Mouse (Mus musculus) kidney, adult 9 months (tissue): ENCODE measurements around the gene Panx2.

Source experiments
- DNase-seq: peaks from one replicate; pipeline ENCODE4 v3.0.0; 2022

Panx2 gene

GRCm38 (mm10) chr15:89059161-89059931, at the start of gene Panx2:
TSS of gene Panx2 (plus strand) at chr15:89059734.
- no peak for DNase-seq

GRCm38 (mm10) chr15:89016722-89017121, 42.8 kb upstream of the Panx2 start:
- DNase-seq, result no peak

DNA sequence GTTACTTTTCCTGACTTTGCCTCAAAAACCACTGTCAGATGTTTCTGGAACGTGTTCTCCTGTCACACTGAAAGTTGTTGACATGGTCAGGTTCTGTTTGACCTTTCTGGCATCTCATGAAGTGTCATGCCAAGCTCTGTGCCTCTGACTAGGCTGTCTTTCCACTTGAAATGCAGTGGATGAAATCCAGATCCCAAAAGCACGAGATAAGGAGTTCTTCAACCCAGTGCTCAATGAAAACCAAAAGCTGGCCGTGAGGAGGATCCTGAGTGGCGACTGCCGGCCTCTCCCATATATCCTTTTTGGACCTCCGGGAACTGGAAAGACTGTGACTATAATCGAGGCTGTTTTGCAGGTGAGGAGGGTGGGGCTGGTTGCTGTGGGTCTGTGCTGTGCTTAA, 39.4 kb upstream of the Panx2 start:
- DNase-seq, result no peak

- DNase-seq, result no peak
Measured at GRCm38 (mm10) chr15:89020492-89020891, 39.0 kb upstream of the Panx2 start.

- DNase-seq, result no peak
Measured at GRCm38 (mm10) chr15:89044381-89044780, 15.2 kb upstream of the Panx2 start.

- DNase-seq, result no peak
Measured at GRCm38 (mm10) chr15:89046356-89046755, 13.2 kb upstream of the Panx2 start.

DNA sequence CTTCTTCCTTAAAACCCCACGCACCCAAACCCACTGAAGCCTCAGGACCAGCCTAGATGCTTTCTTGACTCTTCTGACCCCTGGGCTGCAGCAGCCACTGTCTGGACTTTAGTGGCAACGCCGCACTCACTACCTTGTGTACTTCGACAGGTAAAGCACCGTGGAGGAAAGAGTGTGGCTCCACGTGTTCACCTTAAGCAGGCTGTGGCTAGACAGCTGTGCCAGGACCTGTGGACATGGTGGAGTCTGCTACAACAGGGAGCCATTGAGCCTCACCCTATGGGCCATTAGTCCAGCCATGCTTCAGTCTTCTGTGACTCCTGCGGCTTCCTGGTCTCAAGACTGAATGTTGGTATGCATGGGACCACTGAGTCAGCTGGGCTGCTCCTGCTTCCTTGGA, 4.9 kb upstream of the Panx2 start:
- no peak for DNase-seq

DNA sequence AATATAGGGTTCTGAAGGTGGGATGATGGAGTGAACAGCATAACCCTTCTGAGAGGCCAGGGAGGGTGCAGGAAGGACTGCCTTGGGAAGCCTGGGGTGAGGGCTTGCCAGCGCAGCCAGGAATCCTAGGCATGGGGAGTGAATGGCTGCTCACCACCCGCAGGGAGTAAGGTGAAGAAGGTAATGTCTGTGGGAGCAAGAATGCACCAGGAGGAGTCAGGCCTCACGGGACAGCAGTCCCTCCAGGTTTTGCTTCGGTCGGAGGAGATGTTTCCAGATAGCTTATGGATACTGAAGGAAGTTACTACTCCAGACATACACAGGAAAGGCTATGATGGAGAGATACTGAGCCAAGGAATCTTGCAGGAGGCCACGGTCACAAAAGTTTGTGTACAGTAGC, 798 bp upstream of the Panx2 start:
- no peak for DNase-seq

DNA sequence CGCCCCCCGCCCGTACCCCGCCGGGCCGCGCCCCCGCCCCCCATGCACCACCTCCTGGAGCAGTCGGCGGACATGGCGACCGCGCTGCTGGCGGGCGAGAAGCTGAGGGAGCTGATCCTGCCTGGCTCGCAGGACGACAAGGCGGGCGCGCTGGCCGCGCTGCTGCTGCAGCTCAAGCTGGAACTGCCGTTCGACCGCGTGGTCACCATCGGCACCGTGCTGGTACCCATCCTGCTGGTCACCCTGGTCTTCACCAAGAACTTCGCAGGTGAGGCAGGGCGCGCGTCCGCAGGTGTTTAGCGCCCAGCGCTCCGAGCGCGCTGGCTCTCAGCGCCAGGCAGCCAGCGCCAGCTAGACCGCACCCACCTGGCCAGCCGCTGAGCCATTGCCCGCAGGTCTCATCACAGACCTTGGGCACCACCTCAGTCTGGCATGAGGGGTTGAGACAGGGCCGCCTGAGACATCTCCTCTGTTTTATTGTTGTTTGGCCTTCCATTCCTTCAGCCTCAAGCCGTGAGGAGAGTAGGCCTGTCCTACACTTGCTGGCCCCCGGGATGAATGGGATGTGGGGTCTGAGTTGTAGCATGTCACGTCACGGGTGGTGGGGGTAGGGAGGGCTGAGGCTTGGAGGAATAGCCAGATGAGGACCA, 623 bp downstream of the Panx2 start:
- DNase-seq, result no peak

DNA sequence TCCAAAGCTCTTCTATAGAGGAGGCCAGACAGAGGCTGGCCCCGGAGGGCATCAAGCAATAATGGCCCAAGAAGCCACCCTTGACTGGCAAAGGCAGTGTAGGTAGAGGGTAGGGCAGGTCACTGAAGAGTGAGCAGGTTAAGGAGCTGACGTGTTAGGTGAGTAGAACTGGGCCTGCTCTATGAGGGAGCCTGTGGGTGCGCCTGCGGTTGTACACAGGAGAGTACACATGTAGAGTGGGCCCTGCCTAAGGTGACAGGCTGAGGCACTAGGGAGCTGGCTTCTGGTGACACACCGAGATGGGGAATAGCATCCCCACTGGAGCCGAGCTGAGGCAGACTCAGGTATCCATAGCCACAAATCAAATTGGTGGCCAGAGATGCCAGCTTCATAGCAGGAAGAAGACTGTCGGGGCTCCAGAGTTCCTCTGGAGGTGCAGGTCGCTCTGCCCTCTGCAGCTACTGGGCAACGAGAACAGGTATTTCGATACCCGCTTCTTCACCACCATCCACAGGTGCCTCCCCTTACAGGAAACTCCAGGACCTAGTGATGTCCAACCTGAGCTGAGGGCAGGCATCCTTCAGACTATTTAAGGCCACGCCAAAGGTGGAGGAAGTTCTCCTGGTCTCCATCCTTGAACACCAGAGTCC, 1.4 kb downstream of the Panx2 start:
- DNase-seq, result no peak

- no peak for DNase-seq
Measured at GRCm38 (mm10) chr15:89061761-89062517, 2.4 kb downstream of the Panx2 start.

- no peak for DNase-seq
Measured at GRCm38 (mm10) chr15:89062518-89062910, 3.0 kb downstream of the Panx2 start.

DNA sequence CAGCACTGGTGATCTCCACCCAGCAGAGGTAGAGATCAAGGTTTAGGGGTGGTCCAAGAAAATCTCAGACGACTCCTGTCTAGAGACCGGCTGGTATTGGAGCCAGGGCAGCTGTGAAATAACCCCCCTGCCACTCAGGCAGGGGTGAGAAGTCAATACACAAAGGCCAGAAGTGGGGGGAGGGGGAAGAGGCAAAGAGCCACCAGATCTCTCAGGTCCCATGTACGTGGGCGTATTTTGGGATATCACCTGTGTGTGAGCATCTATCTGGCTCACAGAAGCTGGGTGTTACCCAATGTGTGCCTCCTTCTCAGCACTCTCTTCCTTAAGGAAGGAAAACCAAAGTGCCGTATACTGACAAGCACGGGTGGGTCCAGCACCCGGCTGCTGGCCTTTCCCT, 3.5 kb downstream of the Panx2 start:
- no peak for DNase-seq

DNA sequence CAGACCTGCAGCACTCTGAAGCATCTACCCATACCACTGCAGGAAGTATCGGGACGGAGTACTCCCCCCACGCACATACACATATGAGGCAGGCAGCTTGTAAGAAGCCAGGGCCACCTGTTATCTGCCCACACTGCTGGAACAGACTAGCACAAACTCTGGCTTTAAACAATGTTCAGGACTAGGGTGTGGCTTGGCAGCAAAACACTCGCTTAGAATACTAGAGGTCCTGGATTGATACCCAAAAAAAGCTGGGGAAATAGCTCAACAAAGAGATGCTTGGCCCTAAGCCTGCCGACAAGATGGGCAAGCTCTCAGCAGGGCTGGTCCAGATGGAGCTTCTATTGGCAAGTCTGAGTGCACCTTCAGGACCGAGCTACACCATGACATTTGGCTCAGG, 4.0 kb downstream of the Panx2 start:
- DNase-seq, result no peak

DNA sequence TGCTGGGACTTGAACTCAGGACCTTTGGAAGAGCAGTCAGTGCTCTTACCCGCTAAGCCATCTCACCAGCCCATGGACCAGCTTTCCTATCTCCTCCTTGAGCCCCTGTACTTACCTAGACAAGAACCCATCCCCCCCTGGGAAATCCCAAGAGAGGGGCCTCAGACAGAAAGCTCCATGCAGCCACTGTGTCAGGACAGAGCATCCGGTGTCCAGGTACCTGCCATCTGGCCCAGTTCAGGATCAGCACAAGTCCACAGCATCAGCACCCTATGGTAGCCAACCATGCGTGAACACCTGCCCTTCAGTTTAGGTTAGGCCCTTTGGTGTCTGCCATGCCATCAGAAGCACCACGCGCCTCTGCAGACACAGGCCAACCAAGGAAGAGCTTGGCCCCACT, 5.4 kb downstream of the Panx2 start:
- DNase-seq, result no peak

DNA sequence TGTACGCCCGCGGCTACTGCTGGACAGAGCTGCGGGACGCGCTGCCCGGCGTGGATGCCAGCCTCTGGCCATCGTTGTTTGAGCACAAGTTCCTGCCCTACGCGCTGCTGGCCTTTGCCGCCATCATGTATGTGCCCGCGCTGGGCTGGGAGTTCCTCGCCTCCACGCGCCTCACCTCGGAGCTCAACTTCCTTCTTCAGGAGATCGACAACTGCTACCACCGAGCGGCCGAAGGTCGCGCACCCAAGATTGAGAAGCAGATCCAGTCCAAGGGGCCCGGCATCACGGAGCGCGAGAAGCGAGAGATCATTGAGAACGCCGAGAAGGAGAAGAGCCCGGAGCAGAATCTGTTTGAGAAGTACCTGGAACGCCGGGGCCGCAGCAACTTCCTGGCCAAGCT, 8.1 kb downstream of the Panx2 start:
- DNase-seq, result no peak

DNA sequence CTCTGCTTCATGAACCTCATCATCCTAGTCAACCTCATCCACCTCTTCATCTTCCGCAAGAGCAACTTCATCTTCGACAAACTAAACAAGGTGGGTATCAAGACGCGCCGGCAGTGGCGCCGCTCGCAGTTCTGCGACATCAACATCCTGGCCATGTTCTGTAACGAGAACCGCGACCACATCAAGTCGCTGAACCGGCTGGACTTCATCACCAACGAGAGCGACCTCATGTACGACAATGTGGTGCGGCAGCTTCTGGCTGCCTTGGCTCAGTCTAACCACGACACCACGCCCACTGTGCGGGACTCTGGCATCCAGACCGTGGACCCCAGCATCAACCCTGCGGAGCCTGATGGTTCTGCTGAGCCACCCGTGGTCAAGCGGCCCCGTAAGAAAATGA, 8.7 kb downstream of the Panx2 start:
- DNase-seq, result no peak

DNA sequence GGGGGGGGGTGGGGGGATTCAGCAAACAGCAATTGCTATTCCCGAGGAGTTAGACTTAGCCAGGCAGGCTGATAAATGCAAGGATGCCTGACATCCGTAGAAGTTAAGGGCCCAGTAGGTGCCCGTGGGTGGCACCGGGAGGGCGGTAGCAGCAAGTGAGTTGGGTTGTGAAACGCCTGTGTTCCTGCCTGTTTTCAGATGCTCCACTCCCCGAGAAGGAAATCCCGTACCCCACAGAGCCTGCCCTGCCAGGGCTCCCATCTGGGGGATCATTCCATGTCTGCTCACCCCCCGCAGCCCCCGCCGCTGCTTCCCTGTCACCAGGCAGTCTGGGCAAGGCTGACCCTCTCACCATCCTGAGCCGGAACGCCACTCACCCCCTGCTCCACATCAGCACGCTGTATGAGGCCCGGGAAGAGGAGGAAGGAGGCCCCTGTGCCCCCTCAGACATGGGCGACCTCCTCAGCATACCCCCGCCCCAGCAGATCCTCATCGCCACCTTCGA, 9.9 kb downstream of the Panx2 start:
- DNase-seq, result peak; percentile 1

DNA sequence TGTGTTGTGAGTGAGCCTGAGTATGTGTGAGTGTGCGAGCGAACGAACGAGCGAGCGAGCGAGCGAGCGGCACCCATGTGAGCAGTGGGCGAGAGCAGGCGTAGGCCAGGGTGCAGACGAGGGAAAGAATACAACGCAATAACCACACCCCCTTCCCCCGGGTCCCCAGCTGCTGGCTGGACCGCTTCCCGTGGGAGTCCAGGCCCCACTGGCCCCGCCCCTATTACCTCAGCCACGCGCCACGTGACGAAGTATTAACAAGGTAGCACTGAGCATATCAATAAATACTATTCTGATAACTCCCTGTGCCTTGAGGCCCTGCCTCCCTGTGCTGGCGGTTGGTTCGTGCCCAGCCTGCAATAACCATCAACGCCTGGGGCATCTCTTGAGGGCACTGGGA, 11.1 kb downstream of the Panx2 start:
- no peak for DNase-seq

DNA sequence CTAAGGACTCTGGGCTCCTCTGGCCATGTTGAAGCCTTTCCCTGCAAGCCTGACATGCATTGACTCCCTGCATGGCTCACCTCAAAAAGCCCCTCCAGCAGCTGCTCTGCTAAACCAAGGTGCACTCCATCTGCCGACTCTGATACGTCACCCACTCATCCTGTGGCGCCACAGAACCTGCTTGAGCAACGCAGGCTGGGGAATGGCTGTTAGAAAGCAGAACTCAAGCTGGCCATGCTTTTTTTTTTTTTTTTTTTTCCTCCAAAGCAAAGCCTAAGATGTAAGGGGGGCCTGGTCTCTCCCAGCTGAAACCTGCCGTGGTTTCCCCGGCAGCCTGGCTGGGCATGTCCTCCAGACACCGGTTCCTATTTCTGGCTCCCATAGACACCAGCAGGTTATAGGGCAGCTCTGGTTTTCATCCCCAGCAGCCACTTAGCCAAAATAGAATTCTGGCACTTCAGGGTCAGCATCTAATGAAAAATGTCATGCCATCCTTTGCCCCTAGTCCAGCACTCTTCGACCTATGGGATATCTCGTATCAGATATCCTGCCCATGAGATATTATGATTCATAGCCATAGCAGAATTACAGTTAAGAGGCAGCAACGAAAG, 14.6 kb downstream of the Panx2 start:
- DNase-seq, result no peak

DNA sequence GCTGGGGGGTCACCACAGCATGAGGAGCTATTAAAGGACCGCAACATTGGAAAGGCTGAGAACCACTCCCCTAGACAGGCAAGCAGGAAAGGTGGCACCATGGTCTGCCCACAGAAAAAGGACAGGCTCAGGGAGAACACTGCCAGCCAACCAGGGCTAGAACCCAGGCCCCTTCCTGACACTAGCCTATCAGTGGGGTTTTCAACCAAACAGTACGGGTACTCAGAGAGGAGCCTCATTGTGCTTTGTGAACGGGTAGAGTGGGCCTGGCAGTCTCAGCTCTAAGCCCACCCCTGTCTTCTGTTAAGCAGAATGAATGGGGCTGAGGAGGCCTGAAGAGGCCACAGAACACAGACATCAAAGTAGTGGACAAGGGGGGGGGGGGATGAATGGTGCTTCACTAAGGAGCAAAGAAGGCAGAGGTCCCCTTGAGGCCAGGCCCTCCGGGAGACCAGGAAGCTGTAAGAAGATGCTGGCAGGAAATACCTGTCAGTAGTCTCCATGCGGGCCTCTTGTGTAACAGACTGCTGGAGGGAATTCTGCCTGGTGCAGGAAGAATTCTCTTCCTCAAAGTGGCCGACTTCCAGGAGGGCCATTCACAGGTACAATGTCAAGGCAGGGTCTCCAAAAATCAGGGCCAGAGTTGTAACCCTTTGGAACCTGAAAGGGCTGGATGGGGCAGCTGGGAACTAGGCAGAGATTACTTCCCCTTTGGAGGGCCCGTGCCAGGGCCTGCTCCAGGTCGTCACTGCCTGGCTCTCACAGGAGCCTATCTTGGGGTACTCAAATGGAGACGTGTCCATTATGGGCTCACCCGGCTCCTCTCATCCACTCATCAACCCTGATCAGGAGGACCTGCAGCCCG, 15.3 kb downstream of the Panx2 start, which contains the start of gene Trabd:
Gene Trabd, plus strand, starts transcription at position 512 of the 865 bp plus-strand sequence.
- DNase-seq, result peak; percentile 9
